Mouse (Mus musculus) stomach, postnatal 0 days (tissue): ENCODE results near the gene Hspbp1. TPM values are rescaled to one million over a fixed set of nuclear protein-coding genes. Genes with fewer than 3 reads are reported as not detected.

Experiments
- ATAC-seq: fragments of 200-750 bp; cut with Nextera tagmentation; 2 replicates; pipeline ENCODE4 v1.8.0; 2017; ENCODE audit not compliant: low FRiP score, low TSS enrichment
- DNase-seq: peaks from one replicate; pipeline ENCODE4 v3.0.0-alpha.2; 2016; ENCODE audit warnings: low spot score
- H3K27ac ChIP-seq: fragments of 300-500 bp; sonication (generic); replicated peaks from 2 replicates; pipeline ENCODE4 v1.5.1; 2014; ENCODE audit warnings: mild to moderate bottlenecking, control low read depth
- H3K27me3 ChIP-seq: fragments of 300-500 bp; sonication (generic); 2 replicates; pipeline ENCODE4 v1.6.1; 2014; ENCODE audit warnings: low read length; ENCODE audit not compliant: control insufficient read depth, insufficient read depth
- H3K36me3 ChIP-seq: fragments of 300-500 bp; sonication (generic); 2 replicates; pipeline ENCODE4 v1.6.1; 2014; ENCODE audit warnings: low read length, mixed read lengths; ENCODE audit not compliant: control insufficient read depth, insufficient read depth
- H3K4me1 ChIP-seq: fragments of 300-500 bp; sonication (generic); replicated peaks from 2 replicates; pipeline ENCODE4 v1.6.1; 2014; ENCODE audit warnings: antibody characterized with exemption; ENCODE audit not compliant: control insufficient read depth, insufficient read depth
- H3K4me2 ChIP-seq: fragments of 300-500 bp; sonication (generic); replicated peaks from 2 replicates; pipeline ENCODE4 v1.6.1; 2014; ENCODE audit warnings: low read depth, mild to moderate bottlenecking, control low read depth, moderate library complexity
- H3K4me3 ChIP-seq: fragments of 300-500 bp; sonication (generic); 2 replicates; pipeline ENCODE4 v1.5.1; 2014; ENCODE audit warnings: low read depth, low read length, control low read depth
- H3K9ac ChIP-seq: fragments of 300-500 bp; sonication (generic); 2 replicates; pipeline ENCODE4 v1.6.1; 2014; ENCODE audit warnings: mild to moderate bottlenecking, low read length, control low read depth, mixed read lengths
- H3K9me3 ChIP-seq: fragments of 300-500 bp; sonication (generic); 2 replicates; pipeline ENCODE4 v1.6.1; 2016; ENCODE audit warnings: low read length; ENCODE audit not compliant: control insufficient read depth
- CTCF ChIP-seq: IDR thresholded peaks from 2 replicates; pipeline ENCODE4 v1.5.1; 2016; ENCODE audit warnings: antibody characterized with exemption, low read depth, mild to moderate bottlenecking, moderate library complexity
- EP300 ChIP-seq: optimal IDR thresholded peaks from 2 replicates; pipeline ENCODE3; 2016; ENCODE audit warnings: antibody characterized with exemption
- WGBS: fragments of 180-500 bp; shearing (Covaris S2); extraction: QIAGEN DNeasy Blood & Tissue Kit; methylation state at CpG from one replicate; pipeline ENCODE4 v1.1.7; 2014; 5-methylcytosine and 5-hydroxymethylcytosine counted together
- polyA plus RNA-seq: library from polyadenylated mRNA; unstranded; fragments of >200 nt; fragmentation: Nextera tagmentation; extraction: Ambion mirVana; gene quantifications from 2 replicates; pipeline ENCODE4 v1.2.1, GENCODE M21; 2015

The Hspbp1 gene
- polyA plus RNA-seq, 1 experiment from 2014 or later, result 59.1 TPM

GRCm38 (mm10) chr7:4657521-4658127, 27.2 kb downstream of the Hspbp1 start:
- WGBS, result 24% methylated on average over 9 of the region's 9 CpGs
- DNase-seq (peak; percentile 32), ATAC-seq (peak; percentile 8; the same call in 1 of the 2 replicates)
- Histone ChIP-seq H3K36me3 (no peaks in the 10 kb centered on the region; the same call in 1 of the 2 replicates), H3K4me1 (0 out of 2 replicates have a peak, but pooled peaks cover 7% of the 10 kb centered on the region), H3K4me3 (peak overlapping the region; percentile 93), H3K4me2 (peak overlapping the region; percentile 63), H3K27ac (peak overlapping the region; percentile 98), H3K9ac (peak overlapping the region; percentile 96), H3K9me3 (no peaks in the 10 kb centered on the region), H3K27me3 (no peaks in the 10 kb centered on the region)
- no peak for TF ChIP-seq EP300
- no peak for TF ChIP-seq CTCF

- TF ChIP-seq EP300 (no peak), CTCF (no peak)
- Histone ChIP-seq H3K4me1 (0 out of 2 replicates have a peak, but pooled peaks cover 7% of the 10 kb centered on the region), H3K27me3 (no peaks in the 10 kb centered on the region), H3K9ac (peak overlapping the region; percentile 96; the same call in 1 of the 2 replicates), H3K36me3 (no peaks in the 10 kb centered on the region; the same call in 1 of the 2 replicates), H3K27ac (no peak overlapping the region), H3K4me3 (peak overlapping the region; percentile 93), H3K9me3 (no peaks in the 10 kb centered on the region), H3K4me2 (peak overlapping the region; percentile 63)
- WGBS, result 30% methylated on average over 1 of the region's 1 CpGs
- ATAC-seq, result no peak
- DNase-seq, result peak; percentile 10
These were observed 28.1 kb downstream of the Hspbp1 start for GRCm38 (mm10) chr7:4656818-4657217.

DNA sequence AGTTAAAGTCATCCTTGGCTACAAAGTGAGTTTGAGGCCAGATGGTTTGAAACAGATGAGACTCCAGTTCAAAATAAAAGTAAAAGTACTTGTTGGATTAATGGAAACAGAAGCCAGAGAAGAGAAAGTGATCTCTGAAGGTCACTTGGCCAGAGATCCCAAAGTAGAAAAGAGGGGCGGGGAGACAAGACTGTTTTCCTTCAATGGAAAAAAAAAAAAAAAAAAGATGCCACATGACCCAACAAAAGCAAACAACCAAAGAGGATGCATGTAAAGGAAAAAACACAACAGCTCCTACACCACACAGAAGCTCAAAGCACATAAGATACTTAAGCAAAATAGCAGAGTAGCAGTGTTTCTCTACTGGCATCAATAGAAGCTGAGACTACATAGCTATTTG, 29.0 kb downstream of the Hspbp1 start:
- TF ChIP-seq CTCF, result no peak
- no peak for TF ChIP-seq EP300
- Histone ChIP-seq H3K36me3 (no peaks in the 10 kb centered on the region; the same call in 1 of the 2 replicates), H3K4me1 (0 out of 2 replicates have a peak, but pooled peaks cover 7% of the 10 kb centered on the region), H3K9ac (peak overlapping the region; percentile 23; the same call in 1 of the 2 replicates), H3K27me3 (no peaks in the 10 kb centered on the region), H3K4me3 (no peak overlapping the region), H3K9me3 (no peaks in the 10 kb centered on the region), H3K4me2 (peak overlapping the region; percentile 63), H3K27ac (no peak overlapping the region)
- ATAC-seq, result no peak
- WGBS, result 83% methylated on average over 1 of the region's 1 CpGs
- DNase-seq, result no peak

DNA sequence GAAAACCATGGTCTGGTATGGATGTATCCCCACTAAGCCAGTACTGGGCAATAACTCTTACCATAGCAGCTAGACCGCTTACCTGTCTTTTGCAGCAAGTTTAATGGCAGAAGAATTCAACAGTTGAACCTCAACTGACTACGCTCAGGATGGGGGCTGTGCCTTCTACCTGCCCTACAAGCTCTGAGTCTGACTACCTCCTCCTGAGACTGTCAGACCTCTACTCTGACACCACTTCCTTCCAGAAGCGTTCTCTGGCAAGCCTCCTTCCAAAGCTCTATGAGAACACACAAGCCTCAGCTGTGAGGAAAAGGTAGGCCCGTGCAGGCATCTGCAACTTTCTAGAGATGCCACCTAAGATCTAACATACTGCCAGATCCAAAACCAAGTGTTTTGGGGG, 29.5 kb downstream of the Hspbp1 start:
- no peak overlapping the region for H3K4me3 ChIP-seq
- no peaks in the 10 kb centered on the region; the same call in 1 of the 2 replicates for H3K36me3 ChIP-seq
- no peaks in the 10 kb centered on the region for H3K9me3 ChIP-seq
- no peak for ATAC-seq
- 0 out of 2 replicates have a peak, but pooled peaks cover 7% of the 10 kb centered on the region for H3K4me1 ChIP-seq
- no peak for DNase-seq
- no peak for TF ChIP-seq EP300
- no peak for TF ChIP-seq CTCF
- 72% methylated on average over 4 of the region's 4 CpGs for WGBS
- 0 out of 2 replicates have a peak overlapping the region, but pooled peaks have one; percentile 20 for H3K27ac ChIP-seq
- H3K4me2 ChIP-seq, result peak overlapping the region; percentile 20; the same call in 1 of the 2 replicates
- no peaks in the 10 kb centered on the region for H3K27me3 ChIP-seq
- H3K9ac ChIP-seq, result peak overlapping the region; percentile 23; the same call in 1 of the 2 replicates

GRCm38 (mm10) chr7:4654221-4654620, 30.6 kb downstream of the Hspbp1 start:
- Histone ChIP-seq H3K4me1 (0 out of 2 replicates have a peak, but pooled peaks cover 7% of the 10 kb centered on the region), H3K9me3 (no peaks in the 10 kb centered on the region), H3K9ac (peak overlapping the region; percentile 35; the same call in 1 of the 2 replicates), H3K27me3 (no peaks in the 10 kb centered on the region), H3K4me3 (no peak overlapping the region), H3K36me3 (no peaks in the 10 kb centered on the region; the same call in 1 of the 2 replicates), H3K4me2 (peak overlapping the region; percentile 32; the same call in 1 of the 2 replicates), H3K27ac (peak overlapping the region; percentile 81)
- 58% methylated on average over 2 of the region's 2 CpGs for WGBS
- TF ChIP-seq CTCF (no peak), EP300 (no peak)
- DNase-seq (no peak), ATAC-seq (no peak)

DNA sequence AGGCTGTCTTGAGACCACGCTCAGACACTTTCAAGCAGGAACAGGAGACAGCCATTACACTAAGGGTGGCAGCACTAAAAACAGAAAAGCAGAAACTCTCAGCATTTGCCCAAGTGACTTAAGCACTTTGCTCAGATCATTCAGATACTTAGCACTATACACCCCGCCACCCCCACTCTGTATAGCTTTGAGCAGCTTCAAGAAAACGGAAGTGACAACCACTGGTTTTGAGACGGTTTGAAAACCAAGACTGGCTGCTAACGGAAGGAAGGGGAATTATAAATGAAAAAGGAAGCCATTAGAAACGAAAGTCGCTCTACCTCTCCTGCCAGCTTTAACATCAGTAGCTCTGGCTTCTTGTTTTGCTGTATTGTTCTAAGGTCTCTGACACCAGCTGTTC, 31.1 kb downstream of the Hspbp1 start:
- H3K9ac ChIP-seq, result peak overlapping the region; percentile 35; the same call in 1 of the 2 replicates
- H3K4me2 ChIP-seq, result peak overlapping the region; percentile 32; the same call in 1 of the 2 replicates
- H3K27ac ChIP-seq, result peak overlapping the region; percentile 81
- TF ChIP-seq CTCF, result no peak
- 68% methylated on average over 7 of the region's 7 CpGs for WGBS
- no peaks in the 10 kb centered on the region for H3K27me3 ChIP-seq
- DNase-seq (no peak), ATAC-seq (no peak)
- no peak overlapping the region for H3K4me3 ChIP-seq
- H3K4me1 ChIP-seq, result 0 out of 2 replicates have a peak, but pooled peaks cover 7% of the 10 kb centered on the region
- no peaks in the 10 kb centered on the region for H3K9me3 ChIP-seq
- H3K36me3 ChIP-seq, result no peaks in the 10 kb centered on the region; the same call in 1 of the 2 replicates
